Mouse (Mus musculus): Measurements from ENCODE around the gene Pnldc1.

DNA sequence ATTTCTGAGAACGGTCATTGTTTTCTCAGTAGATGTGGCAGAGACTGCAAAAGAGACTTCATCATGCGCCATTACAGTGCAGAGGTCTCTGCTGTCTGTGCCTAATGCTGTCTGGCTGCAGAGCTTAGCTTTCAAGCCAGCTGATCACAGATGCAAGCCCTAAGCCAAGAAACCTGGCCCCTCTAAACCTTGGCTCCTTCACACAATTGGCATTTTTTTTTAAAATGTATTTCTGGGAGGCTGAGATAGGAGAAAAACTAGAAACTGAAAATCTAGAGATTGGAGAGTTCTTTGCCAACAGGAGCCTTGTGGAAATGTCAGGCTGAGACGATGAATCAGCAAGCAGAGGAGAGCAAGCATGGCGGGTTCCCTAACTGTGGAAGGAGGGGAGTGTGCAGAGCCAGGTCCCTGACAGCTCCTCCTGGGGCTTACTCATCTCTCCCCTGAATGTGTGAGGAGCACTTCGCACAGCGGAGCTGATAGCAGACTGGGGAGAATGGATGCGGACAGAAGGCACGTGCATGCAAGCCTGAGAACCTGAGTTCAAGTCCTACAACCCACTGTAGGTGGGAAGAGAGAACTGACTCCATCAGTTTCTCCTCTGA lies 60.1 kb downstream of the Pnldc1 start:
- TF ChIP-seq CTCF (IDR thresholded peaks at IDR 0.05; ENCODE audit: control insufficient read depth, insufficient read depth, insufficient replicate concordance, low read depth, low read length), result no peak
- TF ChIP-seq POLR2A (IDR thresholded peaks at IDR 0.05; ENCODE audit: control insufficient read depth, low read depth, low read length), result no peak
